Mouse (Mus musculus) left cerebral cortex, postnatal 25 days (tissue): Measurements from ENCODE around the gene Csk. TPM values are rescaled to one million over a fixed set of nuclear protein-coding genes. Genes with fewer than 3 reads are reported as not detected.
A peak's percentile ranks its signal among the peaks of the same experiment; 100 is the strongest.

Experiments used
- DNase-seq, 2 experiments: peaks; one replicate each; pipeline ENCODE4 v3.0.0; 2022; ENCODE audit warnings: low spot score in 2 of 2, mixed read lengths in 1 of 2
- intact Hi-C: fragments of 180-260 bp; cut with DNase I; formaldehyde crosslinking; loops from one replicate; pipeline ENCODE4 v1.15.1; 2025
- total RNA-seq, 2 experiments: library from RNA; stranded (reverse); gene quantifications; 2 replicates each; pipeline ENCODE4 v1.2.3; 2021

The Csk gene
- total RNA-seq, 2 experiments from 2014 or later = 35.8 to 37.8 TPM

DNA sequence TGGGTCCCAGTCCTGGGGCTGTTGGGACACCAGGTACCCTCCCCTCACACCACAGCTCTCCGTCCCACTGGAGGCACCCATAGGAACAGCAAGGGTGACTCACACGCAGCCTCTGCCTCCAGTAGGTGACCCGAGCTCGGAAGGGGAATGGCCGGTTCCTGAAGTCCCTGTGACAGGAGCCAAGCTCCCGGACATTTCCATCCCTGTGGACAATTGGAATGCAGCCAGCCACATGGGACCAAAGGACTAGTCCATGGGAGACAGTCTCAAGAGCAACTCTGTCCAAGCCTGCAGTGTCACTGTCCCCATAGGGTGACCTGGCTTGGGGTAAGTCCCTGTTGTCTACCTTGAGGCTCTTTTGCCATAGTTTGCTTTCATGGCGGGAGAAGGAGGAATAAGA lies 39.5 kb downstream of the Csk start:
- DNase-seq = no peak
- intact Hi-C loops = no loop called here

DNA sequence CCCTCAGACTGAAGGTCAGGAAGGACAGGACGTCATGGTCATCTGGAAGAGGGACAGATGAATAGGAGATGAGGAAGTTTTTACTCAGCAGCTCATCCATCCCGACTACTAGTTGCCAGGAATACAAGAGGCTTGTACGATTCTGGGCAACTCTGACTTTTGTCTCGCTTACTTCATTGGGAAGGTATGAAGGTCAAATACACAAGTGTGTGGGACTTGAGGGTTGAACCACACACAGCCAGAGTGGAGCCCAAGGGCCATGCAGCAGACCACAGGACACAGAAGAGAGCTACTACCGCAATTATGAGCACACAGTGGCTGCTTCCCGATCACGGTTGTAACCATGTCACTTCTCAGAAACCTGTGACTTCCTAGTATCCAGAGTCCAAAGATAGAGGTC lies 40.8 kb downstream of the Csk start:
- no peak for DNase-seq
- intact Hi-C loops = no loop called here

DNA sequence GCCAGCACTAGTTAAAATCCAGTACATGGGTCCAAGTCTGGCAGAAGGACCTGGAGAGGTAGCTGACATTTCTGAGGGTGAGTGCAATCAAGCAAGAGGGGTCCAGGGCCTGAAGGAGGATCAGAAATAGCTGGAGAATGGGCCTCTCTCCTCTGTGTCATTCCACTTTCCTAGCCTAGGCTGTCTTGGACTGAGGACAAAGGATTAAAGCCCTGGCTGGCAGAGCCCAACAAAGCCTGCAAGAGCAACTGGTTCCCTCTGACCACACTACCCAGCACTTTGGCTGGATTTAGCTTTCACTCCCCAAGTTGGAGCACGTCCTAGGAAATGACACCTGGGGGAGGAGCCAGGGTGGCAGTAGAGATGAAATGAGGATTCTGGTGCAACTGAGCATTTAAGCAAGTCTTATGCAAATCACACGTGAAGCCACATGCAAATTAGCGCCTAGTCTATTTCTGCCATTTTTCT lies 43.0 kb downstream of the Csk start:
- peak in 1 of 2 experiments; percentile 68 for DNase-seq
- intact Hi-C loops = no loop called here

DNA sequence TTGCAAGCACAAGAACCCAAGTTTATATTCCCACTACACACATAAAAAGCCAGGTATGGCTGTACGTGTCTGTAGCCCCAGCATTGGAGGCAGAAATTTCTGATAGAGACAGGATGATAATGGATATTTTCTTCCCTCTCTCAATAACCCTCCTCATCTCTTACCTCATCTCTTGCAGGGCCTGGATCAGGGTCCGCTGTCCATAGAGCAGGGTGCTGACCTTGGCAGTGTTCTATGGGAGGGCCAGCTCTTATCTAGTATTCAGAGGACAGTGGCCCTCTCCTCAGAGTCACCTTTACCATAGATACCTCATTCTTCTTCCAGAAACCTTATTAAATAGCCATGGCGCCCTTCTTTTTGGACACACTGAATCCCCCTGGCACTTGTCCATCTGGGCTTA lies 43.6 kb downstream of the Csk start:
- intact Hi-C loops = no loop called here
- no peak for DNase-seq

DNA sequence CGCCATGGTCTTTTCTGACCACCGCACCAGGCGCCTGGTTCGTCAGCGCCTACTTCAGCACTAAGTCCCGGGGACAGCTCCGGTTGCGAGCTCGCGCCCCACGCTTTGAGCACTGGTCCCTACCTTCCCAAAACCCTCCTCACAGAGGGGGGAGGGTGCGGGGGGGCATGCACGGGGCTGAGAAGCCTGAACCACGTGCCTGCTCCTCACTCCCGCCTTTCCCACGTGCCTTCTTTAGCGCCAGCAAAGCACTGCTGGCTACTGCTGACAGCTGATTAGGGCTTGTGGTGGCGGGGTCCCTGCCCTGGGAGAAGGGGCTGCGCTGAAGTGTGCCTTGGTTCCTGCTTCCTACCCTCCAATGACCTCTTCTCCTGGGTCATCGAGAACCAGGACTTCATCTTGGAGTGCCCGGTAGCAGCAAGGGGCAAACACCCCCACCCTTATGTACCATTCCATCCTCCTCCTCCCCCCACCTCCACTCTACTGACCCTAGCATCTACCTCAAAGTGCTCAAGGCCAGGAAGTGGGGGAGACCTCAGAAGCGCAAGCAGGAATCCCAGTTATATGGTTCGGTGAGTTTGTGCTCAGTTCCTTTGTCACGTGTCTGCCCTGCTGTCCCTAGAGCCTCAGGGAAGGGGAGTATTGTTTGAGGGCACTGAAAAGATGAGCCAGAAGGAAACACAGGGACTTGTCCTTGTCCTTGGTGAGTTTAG lies 47.1 kb downstream of the Csk start, which contains the start of gene Cplx3:
Gene Cplx3, minus strand, starts transcription at position 143 of the 713 bp plus-strand sequence.
- intact Hi-C loops = no loop called here
- DNase-seq = no peak

DNA sequence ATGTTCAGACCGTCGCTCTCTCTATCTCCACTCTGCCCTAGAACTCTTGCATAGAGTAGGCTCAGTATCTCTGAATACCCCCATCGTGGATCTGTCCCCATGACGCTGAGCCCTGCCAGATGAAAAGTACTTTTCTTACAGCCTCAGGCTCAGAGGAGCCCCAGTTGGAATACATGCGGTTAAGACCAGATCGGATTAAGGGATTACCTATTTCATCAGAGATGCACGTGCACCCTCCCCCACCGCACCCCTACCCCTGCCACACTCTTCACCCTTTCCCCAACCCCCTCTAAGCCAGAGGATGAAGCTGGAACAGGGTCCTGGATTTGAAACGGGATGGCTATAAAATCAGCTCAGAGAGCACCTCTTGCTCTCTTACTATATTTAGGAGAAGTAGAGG lies 47.9 kb downstream of the Csk start:
- DNase-seq = no peak
- intact Hi-C loops = no loop called here

DNA sequence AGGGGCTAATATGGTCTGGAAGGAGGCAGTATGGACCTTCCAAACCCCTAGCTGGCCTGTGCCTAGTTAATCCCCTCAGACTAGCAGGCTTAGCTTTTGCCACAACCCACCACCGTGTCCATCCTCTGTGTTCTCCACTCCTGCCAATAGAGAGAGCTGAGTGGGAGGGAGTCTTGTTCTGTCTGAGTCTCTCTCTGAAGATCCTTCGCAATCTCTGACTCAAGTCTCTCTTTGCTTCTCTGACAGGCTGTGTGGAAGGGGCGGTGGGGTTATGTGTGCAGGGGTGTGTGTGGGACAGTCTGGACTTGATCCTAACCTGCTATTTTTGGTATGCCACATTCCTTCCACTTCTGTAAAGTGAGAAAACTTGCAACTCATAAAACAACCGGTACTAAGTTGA lies 48.6 kb downstream of the Csk start:
- intact Hi-C loops = no loop called here
- peak in 1 of 2 experiments; percentile 73 for DNase-seq

DNA sequence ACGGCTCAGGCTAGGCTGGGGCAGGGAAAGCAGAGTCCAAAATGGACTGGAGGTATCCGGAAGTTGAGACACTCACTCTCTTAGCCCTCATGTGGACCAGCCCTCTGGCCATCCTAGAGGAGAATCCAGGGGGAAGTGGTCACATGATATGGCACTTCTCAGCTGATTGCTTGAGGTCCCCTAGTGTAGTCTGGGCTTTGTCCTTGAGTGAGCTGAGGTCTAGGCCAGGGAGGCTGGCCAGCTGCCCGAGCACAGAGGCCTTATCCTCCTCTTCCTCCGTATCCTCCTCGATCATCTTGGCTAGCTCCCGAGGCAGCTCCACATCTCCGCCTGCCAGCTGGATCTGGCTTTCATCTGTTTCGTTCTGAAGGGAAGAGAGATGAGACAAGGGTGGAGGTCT lies 51.3 kb downstream of the Csk start:
- intact Hi-C loops = no loop called here
- no peak for DNase-seq

DNA sequence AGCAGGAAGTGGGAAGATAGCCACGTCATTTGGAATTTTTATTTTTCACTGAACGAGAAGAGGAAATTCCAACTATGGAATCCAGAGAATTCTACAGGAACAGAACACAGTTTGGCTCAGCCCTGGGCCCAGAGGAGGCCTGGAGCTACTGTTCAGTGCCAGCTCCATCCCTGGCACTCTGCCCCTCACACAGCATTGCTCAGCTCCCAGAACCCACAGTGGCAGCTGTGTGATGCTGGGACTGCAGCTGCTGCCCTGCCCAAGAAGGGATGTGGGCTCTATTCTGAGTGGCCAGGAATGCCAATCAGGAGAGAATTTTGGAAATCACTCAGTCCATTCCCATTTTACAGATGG lies 52.1 kb downstream of the Csk start:
- peak; percentile 46 to 81 for DNase-seq
- intact Hi-C loops = no loop called here

DNA sequence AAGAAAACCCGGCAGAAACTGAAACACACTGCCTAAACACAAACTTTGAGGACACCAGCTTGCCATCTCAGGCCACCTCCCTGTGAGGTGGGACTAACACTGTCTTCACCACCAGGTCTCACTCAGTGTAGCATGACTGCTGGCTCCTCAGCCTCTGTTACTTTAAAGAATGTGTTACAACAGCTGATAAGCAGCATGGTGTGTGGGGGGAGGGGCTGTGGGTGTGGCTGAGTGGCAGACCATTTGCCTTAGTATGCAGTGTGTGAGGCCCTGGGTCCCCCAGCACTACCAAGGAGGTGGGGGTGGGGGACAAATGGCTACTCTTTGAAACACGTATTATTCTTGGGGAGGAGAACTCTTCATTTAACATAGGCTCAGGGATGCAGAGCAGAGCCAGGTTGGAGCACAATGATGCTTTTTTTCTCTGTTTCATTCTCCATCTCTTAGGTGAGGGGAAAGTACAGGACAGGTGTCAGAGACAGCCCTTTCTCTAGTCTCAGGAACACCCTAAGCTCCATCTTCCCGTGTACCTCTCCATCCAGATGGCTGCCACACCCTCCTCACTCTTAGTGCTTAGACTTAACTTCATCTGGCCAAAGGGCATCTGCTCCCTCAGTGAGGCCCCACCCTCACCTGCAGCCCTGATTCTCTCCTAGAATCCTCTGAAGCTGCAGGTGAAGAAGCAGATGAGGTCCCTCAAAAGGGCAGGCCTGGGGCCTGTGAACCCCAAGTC lies 52.6 kb downstream of the Csk start:
- no peak for DNase-seq
- intact Hi-C loops = no loop called here

DNA sequence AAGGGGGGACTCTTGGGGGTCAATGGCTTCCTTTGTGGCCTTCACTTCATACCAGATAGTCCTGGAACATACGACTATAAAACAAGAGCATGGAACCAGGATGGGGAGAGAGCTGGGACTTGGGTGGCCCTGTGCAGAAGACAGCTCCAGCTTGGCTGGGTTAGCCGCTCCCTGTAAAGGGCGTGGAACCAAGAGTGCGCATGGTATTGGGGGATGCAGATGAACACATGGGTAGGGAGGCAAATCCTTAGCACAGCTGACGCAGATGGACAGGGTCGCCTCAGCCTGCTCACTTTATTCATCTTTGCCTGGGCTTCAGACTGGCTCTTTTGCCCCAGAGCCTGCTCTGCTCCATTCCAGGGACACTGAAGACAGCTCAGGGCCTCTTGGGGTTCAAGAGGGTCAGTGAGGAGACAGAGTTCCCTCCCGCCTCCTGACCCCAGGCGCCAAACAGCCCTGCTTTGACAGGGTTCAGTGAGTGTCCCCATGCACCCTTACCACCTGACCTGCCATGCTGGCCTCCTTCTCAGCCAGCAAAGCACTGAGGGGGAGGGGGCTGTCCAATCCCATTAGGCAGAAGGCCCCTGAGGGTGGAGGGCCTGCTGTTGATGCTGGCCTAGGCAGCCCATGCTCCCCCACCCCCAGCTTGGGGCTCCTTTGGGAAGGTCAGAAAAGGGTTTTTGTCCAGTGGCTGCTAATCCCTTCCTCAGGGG lies 54.4 kb downstream of the Csk start:
- DNase-seq = no peak
- intact Hi-C loops = no loop called here

DNA sequence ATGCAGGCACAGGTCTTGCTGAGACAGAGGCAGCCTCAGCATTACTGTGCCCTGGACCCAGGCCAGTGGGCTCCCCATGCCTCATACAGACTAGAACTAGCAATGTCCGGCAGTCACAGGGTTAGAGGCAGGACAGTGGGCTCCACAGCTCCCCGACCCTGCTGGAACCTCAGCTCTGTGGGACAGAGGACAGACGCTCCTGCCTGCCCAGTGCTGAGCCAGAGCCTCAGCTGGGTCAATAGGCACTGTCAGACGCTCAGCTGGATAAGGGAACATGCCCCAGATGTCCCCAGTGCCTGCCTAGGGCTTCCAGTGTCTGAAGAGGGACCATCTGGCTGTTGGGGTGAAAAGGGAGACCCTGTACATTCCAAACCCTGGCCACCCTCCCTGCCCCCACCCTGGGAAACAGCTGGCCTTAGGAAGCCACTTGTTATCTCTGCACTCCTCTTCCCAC lies 55.5 kb downstream of the Csk start:
- no peak for DNase-seq
- intact Hi-C loops = no loop called here

DNA sequence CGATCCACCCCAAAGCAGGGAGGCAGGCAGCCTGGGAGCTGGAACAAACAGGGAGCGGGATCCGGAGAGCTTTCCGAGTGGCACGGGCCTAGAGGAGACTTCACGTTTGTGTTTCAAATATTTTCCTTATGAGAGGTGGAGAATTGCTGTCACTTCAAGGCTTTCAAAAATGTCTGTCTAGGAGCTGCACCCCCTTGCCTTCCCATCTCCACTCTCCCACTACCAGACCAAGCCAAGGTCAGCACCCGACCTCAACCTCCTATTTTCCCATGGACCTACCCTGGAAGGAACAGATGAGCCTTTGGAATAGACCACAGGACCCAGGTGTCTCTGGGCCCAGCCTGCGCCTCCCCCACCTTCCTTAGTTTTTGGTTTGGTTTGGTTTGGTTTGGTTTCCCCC lies 56.2 kb downstream of the Csk start:
- no peak for DNase-seq
- intact Hi-C loops = no loop called here

DNA sequence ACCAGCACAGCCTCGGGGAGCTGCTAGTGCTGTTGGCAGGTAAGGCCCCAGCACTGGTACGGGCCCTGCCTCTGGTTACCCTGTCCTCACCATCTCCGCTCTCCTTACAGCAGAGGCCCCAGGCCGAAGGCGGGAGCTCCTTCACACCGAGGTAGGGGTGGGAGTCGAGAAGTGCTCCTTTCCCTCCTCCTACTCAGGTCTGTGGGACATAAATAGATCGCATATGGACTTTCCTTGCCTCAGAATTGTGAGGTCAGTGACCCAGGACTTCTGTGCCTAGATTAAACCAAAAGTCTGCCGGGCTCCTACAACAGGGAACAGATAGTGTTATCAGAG lies 59.3 kb downstream of the Csk start:
- intact Hi-C loops = no loop called here
- no peak for DNase-seq

DNA sequence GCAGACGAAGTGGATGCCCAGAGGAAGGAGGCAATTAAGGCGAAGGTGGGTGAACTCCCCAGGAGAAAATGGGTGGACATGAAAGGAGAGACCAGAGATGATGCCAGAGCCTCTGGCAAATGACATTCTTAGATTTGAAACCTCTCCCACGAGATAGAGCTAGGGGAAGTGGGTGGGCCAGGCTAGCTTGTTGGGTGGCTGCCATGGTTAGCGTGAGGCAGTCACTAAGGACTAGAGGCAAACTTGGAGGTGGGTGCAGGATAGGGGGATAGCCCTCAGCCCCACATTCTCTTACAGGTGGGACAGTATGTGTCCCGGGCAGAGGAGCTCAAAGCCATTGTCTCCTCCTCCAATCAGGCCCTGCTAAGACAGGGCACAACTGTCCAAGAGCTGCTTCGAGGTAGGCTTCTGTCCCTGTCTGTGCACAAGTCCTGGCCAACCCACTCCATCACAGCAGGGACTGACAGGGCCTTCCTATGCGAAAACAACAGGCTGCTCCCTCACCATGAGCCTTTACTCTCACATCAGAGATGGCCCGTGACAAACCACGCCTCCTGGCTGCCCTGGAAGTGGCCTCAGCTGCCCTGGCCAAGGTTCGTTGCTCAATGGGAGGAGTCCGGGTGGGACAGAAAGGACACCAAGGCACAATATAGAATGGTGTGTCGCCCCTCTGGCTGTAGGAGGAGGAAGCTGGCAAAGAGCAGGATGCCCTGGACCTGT lies 59.8 kb downstream of the Csk start:
- intact Hi-C loops = no loop called here
- peak in 1 of 2 experiments; percentile 51 for DNase-seq

DNA sequence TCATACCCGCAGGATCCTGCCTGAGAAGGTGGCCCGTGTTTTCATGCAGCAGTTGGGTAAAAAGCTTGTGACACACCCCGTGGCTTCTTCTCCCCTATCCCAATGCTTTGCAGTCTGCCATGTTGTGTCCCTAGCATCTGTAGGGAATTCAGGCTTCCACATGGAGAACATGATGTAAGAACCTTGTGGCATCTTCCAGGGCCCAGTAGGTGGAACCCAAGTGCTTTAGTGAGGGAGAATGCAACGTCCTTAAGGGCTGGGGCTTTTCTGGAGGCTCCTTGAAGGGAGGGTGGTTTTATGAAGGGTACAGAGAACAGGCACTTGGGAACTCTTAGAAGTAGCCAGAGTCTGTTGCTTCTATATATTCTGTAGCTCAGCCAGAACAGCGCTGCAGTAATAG lies 62.7 kb downstream of the Csk start:
- peak in 1 of 2 experiments; percentile 70 for DNase-seq
- intact Hi-C loops = loop anchor here (2.0 kb wide), 1 partner anchor 64 kb away; no protein-coding TSS in a partner anchor

DNA sequence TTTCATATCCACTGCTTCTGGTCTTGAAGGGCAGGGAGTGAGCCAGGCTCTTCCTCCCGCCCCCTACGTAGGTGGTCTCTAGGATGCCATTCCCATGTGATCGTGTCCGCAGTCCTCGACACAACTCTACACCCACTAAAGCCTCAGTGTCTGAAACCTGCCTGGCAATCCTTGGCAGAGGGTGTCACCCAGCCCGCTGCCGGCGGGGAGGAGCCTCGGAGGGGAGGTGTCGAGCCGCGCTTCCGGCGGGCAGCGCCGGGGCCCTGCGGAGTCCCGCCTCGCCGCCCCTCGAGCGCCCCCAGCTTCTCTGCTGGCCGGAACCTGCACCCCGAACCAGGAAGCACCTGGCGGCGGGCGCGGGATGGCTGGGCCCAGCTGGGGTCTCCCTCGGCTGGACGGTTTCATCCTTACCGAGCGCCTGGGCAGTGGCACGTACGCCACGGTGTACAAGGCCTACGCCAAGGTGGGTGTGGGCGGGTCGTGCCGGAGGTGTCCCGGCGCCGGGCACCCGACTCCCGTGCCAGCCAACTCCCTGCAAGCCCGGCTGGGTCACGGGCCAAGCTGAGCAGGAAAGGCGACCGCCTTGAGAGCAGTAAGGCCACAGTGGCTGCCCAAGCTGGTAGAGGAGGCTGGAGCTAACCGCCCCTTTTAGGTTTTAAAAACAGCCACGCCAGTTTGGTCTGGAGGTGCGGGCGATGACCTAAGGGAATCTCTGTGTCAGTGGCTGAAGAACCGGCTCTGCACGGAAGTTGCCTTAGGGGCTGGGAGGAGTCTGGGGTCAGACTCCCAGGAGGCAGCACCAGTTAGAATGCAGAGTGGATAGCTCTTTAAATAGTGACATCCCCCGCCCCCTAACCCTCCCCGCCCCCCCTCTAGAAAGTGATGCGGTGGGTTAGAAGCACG lies 64.0 kb downstream of the Csk start, which contains the start of gene Ulk3:
Gene Ulk3, plus strand, starts transcription at position 229 of the 903 bp plus-strand sequence.
- peak; percentile 78 to 80 for DNase-seq
- intact Hi-C loops = loop anchor here (2.0 kb wide), 2 partner anchors 51 to 65 kb away; no protein-coding TSS in a partner anchor

DNA sequence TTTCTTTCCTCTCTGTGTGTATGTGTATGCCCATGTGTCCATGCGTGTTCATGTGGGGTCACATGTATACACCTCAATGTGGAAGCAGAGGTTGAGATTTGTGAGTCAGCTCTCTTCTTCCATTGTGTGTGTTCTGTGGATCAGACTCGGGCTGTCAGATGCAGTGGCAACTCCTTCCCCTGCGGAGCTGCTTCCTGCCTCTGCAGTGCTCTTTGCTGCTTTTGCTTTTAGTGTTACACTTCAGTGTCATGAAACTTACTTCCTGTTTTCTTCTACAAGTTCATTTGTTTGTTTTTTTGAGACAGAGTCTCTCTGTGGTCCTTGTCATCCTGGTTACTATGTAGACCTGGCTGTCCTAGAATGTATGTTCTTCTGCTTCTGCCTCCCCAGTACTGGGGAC lies 68.4 kb downstream of the Csk start:
- no peak for DNase-seq
- intact Hi-C loops = no loop called here
